Mouse (Mus musculus) liver, postnatal 0 days (tissue): ENCODE measurements around the gene B4gat1.

ENCODE experiments used
- CTCF ChIP-seq: sonication (generic); IDR thresholded peaks from 2 replicates; pipeline ENCODE4 v1.5.1; 2016; ENCODE audit warnings: antibody characterized with exemption, low read depth
- EP300 ChIP-seq: IDR thresholded peaks from 2 replicates; pipeline ENCODE4 v1.6.1; 2016; ENCODE audit warnings: antibody characterized with exemption, low read depth, mild to moderate bottlenecking

DNA sequence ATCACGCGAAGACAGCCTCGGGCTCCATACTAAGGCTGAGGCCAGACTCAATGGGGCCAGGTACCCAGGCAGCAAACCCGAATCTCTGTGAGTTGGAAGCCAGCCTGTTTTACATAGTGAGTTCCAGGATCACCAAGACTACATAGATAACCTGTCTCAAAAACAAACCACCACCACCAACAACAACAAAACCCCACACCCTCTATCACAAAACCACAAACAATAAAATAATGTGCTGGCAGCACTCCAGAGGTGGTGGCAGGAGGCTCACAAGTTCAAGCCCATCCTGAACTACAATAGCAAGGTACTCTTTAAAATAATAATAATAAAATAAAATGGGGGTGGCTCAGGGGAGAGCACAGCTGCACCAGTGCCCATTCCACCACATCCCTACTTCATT is 2.0 kb upstream of the B4gat1 start:
- no peak for TF ChIP-seq CTCF
- TF ChIP-seq EP300: no peak
